Mouse (Mus musculus): ENCODE measurements around the gene Spata32.
"Not testable (repeated sequence)": the region's sequence is repeated elsewhere in the genome, so short reads cannot be mapped to it uniquely, and the experiment has no call there.

Gene Spata32

DNA sequence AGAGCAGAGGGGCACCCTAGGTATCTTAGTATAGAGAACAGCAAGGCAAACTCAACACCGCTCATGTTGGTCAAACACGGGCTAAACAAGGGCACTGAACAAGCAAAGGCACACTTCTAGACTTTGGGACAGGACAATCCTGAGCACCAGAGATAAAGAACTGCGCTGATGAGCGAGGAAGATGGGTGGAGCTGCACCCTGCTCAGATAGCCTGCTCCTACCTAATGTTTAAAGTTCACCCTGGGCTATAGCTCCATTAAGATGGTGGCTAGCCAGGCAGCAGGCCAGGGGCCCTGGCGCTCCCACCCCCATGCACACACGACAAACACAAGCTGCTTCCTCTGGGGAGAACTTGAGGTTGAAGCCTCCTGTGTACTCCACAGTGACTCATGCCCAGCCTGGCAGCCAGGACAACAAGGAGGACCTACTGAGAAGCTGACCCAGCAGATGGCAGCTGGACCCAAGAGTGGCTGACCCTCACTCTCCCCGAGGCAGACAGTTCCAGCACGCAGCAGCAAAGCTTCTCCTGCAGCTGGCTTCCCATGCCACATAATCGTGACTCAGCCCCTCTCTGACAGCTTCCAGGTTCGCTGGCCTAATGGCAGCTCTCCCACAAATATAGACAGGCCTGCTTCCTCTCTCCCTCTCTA is 28.0 kb upstream of the Spata32 start:
- no peak for DNase-seq

DNA sequence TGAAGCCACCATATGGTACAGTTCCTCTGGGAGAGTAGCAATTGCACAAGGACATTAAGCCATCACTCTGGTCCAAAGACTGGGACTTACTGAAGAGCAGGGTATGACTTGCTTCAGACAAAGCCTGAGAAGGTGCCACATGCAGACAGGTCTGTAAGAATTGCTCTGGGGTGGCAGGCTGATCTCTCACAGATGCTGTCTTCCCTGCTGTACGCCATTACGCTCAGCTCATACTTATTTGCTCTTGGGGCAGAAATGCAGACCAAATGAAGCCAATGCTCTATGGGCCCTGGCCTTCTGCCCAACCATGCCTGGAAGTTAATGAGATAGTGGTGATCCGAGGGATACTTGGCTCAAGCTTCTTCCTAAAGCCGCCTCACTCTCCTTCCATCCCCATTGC is 26.6 kb upstream of the Spata32 start:
- DNase-seq: no peak

DNA sequence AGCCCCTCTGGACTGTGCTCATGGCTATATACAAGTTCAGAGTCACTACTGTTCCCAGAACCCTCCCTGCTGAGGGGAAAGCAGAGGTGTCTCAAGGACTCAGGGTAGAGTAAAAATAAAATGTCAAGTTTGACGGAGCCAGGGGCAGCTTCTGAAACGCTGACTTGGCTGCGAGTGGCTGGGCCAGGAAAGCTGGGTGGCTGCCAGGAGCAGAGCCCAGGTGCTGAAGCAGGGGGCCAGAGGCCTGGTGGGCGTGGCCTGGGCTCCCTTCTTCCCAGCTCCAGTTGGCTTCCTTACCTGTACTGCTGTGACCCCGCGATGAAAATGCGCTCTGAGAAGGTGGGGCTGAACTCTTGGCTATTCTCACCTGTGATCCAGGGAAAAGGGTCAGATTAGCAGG is 22.5 kb upstream of the Spata32 start:
- DNase-seq: peak; percentile 63

DNA sequence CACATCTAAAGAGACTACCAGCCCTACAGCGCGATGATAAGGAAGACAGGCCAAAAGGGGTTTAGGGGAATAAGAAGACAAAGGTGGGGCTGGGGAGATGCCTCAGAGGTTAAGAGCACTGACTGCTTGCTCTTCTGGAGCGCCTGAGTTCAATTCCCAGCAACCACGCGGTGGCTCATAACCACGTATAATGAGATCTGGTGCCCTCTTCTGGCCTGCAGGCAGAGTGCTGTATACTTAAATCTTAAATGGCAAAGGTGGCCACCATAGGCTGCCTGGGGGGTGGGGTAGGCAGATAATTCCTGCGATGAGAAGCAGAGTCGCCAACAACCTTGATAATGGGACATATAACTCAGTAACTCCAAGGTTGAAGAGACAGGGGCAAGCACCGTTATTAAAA is 19.5 kb upstream of the Spata32 start:
- DNase-seq: no peak

DNA sequence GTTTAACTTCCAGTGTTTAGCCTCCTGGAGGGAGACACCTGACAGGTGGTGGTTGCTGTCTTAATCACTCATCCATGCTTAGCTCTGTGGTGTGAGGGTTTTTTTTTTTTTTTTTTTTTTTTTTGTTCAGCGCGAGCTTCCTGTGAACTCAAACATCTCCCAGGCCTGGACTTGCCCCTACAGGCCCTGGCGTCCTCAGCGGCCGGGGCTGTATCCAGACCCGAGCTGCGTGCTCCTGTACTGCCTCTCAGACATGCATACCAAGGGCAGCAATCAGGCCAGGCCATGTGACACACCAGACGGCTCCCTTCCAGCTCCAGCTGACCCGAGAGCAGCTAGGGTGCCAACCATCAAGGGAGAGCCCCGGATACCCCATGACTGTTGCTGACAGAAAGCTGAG is 18.7 kb upstream of the Spata32 start:
- no peak for DNase-seq

DNA sequence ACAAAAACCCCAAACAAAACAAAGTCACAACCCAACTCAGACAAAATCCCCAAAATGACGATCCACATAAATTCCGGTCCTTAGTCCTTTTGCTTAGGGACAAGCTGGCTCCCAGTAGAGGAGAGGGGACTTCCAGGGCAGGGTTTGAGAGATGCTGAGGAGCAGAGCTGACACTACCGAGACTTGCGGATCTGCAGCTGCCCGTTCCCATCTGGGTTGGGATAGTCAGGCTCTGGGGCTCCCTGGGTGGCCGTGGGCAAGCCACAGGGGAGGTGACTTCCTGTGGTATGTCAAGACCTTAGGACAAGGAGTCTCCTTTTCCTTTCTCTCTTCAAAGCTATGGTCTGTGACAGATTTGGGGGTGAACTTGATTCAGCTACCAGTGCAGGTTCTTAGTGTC is 18.2 kb upstream of the Spata32 start:
- DNase-seq: no peak

DNA sequence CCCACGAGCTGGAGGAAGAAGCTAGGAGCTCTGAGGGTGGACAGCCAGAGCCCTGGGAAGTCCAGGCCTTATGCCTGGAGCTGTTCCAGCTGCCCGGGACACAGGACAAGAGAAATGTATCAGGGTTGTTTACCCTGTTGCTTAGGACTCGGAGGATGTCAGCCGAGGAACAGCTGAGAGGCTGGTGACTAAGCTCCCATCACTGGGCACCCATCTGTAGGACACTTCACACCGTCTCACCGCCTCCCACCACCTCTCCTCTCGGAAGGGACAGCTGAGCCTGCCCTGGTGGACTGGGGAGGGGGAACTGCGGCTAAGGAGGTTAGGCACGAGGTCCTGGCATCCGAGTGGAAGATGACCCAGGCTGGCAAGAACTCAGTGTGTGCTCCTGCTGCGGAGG is 17.5 kb upstream of the Spata32 start:
- no peak for DNase-seq

DNA sequence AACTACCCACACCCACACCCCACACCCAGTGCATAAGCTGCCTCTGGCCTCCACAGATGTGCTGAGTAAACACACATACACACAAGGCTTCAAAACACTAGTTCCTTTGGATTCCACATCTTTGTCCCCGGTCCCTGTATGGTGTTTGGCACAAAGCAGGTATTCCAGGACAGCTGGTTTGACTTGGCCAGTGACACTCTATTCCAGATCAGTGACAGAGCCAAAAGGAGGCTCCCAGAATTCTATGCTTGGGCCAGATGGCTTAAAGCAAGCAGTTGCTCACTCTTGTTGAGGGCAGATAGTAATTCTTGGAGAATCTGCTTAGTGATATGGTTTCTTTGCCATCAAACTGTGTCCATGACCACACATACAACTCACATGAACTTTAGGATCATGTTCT is 16.2 kb upstream of the Spata32 start:
- no peak for DNase-seq

DNA sequence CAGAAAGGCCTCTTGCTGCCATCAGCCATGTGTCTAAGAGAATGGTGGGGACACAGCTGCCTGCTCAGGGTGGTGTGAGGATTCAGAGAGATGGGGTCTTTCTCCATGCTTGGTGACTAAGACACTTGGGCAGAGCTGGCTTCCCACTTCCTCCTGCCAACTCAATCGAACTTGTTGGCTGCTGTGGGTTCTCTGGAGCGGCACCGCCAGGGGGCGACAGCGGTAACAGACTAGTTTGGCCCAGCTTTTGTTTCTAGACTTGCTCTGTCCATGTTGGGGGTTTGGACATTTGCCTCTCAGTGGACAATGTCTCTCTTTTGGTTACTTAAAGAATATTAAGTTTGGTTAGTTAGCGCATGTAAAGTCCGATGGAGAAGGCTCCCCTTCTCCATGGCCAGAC is 14.7 kb upstream of the Spata32 start:
- DNase-seq: peak; percentile 90

DNA sequence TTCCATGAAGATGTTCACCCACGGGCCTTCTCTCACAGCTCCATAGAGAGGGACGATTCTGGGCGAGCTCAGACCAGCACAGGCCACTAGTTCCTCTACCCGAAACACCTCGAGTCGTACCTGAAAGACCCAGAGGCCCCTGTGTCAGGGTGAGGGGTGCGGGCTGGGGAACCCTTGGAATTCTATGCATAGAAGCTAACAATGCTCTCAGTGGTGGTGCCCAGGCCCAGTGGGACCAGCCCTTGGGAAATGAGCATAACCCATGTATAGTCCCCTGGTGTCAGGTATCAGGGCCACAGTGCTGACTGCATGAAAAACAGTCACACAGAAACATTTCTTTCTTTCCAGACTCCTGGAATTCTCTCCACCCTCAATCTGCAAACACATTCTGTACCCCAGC is 13.1 kb upstream of the Spata32 start:
- no peak for DNase-seq

DNA sequence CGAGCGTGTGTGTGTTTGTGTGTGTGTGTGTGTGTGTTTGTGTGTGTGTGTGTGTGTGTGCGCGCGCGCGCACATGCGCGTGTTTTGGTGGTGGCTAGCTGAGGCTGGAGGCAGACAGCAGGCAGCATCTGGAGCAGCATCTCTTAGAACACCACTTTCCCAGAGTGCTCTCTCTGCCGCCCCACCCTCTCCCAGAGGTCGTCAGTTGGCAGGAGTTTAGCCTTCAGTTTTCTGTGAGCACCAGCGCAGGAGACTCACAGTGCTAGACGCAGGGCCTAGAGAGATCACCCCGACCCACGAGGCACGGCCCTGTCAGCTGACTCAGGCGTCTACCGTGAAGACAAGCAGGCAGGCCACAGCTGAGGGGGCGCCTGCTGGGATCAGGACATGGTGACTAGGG is 12.4 kb upstream of the Spata32 start:
- no peak for DNase-seq

DNA sequence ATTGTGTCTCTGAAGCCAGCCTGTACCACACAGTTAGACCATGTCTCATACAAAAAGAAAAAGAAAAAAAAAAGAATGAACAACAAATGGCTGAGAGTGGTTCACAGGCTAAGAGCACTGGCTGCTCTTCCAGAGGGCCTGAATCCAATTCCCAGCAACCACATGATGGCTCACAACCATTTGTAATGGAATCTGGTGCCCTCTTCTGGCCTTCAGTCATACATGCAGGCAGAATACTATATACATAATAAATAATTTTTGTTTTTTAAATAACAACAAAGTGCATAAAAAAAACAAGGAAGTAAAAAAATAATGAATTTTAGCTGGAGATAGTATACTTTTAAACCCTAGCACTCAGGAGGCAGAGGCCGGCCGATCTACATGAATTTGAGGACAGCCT is 11.4 kb upstream of the Spata32 start:
- DNase-seq: no peak

DNA sequence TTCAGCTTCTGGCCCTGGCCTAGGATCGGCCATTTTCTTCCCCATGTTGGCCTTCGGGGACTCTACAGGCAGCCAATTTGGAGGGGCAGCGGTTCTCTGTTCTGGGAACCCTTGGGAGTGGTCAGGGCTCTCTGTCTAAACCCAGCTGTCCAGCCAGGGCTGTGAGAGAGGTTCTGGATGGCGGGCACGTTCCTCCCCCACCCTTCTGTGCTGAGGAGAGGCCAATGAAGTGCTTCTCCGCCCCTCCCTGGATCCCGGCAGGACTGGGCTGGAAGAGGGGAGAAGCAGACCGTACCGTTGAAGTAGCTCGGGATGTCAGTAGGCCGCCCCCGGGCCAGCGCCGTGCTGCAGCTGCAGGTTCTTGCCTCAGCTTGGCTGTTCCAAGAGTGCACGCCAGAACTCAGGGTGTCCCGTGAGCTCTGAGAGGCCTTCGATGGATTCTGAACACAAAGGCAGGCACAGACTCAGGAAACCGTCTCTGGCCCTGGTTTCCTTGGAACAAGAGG is 5.8 kb upstream of the Spata32 start:
- DNase-seq: peak; percentile 42

DNA sequence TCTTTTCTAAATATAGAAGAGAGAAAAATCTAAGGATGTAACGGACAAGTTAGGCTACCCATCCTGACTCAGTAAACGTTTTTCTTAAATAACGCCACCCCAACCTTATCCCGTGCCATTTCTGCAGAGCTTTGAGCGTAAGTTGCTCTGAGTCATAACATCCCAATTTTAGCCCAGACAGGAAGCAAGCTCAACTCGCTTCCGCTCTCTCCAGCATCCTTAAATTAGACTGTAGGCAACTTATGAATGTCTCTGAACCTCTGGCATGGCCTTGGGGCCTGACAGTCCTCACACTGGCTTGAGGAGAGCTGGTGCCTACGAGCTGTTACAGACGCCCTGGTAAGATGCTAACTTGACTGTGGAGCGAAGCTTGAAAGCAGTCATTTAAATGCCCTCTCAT is 5.2 kb upstream of the Spata32 start:
- peak; percentile 57 for DNase-seq

DNA sequence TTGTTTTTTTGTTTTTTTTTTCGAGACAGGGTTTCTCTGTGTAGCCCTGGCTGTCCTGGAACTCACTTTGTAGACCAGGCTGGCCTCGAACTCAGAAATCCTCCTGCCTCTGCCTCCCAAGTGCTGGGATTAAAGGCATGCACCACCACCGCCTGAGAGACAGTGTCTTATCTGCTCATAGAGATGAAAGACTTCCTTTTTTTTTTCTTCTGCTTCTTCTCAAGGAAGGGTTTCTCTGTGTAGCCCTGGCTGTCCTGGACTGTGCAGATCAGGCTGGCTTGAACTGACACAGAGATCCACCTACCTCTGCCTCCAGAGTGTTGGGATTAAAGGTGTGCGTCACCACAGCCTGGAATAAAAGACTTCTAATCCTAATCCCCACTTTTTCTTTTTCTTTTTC is 4.5 kb upstream of the Spata32 start:
- DNase-seq: not testable (repeated sequence)

DNA sequence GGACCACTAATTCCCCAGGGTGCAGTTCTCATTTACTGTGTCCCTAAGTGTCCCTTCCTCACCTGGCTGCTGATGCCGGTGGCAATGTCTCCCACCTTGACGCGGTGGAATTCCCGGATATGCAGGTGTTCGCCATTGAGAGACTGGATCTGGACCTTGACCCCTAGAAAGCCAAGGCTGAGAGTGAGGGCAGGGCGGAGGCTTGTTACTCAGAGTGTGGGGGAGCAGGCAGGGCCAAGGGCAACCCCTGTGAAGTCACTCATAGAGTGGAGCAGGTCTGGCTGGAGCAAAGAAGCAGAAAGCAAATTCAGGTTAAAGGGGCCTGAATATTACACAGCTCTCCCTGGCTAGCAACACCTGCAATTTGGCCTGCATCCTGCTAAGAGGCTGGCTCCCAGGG is 3.2 kb upstream of the Spata32 start:
- peak; percentile 58 for DNase-seq

DNA sequence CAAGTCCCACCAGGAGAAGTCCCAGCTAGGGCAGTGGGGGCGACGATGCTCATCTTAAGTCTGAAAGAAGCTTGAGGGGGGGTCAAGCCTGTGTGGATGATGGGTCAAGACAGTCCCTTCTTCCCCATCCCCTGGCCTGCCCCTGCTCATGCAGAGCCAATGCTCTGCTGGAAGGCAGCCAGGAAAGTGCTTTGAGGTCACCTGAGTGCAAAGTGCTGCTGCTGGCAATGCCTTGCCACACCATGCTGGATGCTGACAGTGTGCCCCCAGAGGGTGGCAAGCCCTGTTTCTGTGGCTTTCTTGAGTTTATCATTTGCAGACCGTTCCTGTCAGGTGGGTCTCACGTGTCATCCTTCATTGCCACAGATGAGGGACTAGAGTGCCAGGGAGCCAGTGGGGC is 1.8 kb upstream of the Spata32 start:
- peak; percentile 65 for DNase-seq

DNA sequence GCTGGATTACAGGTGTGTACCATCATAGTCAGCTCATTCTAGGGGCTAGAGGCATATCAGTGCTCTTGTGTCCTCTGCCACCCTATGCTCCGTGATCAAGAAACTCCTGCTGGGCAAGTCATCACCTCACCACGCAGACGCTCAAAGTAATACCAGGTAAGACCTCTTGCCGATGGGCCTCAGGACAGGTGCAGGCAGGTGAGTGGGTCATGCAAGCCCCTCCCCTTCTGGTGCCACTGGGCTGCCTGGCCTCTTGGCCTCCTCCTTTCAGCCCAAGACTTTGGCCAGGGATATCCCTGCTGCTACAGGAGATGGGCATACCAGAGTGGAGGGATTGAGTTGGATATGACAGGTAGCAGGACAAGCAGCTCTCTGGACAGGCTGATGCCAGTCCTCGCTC is 1.0 kb upstream of the Spata32 start:
- no peak for DNase-seq

DNA sequence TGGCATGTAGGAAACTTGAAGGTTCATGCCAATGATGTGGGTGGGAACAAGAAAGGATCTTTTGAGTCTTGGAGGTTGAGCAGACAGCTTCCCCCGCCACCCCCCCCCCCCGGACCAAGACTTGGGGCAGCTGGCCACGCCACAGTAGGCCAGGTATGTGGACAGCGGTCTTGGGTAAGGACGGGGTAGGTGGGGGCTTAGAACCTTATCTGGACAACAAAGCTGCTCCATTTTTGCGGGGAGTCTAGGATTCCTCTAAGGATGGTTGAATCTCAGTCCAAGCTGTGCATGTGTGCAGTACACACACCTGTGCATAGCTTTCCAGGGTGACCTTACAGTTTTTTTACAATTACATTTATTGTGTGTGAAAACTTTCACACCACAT is 277 bp upstream of the Spata32 start:
- DNase-seq: no peak

DNA sequence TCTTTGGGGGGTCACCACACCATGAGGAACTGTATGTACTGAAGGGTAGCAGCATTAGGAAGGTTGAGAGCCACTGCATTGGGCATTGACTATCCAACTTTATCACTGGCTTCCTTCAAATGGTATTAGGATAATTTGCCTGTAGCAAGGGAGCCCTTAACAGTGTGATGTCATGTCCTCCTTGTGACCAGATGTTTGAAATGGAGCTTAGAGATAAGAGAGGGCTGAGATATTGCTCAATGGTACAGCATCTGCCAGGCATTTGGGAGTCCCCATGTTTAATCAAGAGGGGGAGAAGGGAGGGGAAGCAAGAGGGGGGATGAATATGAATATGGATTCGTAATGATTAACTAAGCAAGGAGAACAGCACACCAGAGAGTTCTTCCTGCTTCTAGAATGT is 2.9 kb downstream of the Spata32 start:
- DNase-seq: no peak

DNA sequence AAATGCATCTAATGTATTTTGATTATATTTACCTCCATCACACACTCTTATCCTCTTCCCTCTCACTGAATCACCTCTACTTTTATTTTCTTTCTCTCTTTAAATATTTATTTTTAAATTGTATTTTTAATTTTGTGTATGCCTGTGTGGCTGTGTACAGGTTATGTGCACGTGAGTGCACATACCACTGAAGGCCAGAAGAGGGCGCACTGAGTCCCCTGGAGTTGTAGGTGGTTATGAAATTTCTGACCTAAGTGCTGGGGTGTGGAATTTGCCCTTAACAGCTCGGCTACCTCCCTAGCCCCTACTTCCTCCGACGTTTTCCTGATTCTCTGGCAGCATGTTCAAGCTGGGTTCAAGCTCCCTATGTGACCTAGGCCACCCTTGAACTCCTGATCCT is 4.5 kb downstream of the Spata32 start:
- DNase-seq: no peak

DNA sequence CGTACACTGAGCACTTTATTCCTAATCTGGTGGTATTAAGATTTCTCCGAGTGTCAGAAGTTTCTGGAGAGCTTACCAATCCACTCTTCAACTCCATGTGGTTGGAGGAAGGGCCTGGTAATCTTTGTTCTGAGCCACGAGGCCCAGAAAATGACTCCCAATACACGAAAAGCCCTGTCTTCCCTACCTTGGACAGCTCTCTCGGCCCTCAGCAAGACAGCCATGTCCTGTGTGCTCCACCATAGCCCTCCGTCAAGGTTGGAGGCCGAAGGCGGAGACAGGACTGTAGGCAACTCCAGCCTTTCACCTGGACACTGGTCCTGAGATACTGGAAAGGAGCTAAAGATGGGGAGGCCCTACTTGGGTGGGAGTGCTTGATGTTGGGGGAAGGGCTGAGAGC is 7.9 kb downstream of the Spata32 start:
- no peak for DNase-seq

DNA sequence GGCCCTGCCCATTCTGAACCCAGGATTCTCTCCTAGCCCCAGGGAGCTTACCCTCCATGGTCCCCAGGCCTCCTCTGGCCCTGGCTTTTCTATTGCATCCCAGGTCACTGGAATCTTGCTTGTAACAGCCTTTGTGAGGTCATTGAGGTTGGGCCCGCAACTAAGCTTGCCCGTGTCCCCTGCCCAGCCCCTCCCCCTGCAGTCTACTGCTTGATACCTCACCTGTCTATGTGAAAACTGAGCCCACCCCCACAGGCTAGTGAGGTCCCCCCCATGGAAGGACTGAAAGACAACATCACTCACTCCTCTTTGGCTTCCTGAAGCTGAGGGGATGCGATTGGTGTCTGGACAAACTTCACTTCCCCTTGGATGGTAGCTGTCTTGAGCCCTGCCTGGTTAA is 9.8 kb downstream of the Spata32 start, which contains the start of gene 1700023F06Rik:
Gene 1700023F06Rik (minus strand): TSS at position 101 of the 400 bp plus-strand sequence.
- no peak for DNase-seq

DNA sequence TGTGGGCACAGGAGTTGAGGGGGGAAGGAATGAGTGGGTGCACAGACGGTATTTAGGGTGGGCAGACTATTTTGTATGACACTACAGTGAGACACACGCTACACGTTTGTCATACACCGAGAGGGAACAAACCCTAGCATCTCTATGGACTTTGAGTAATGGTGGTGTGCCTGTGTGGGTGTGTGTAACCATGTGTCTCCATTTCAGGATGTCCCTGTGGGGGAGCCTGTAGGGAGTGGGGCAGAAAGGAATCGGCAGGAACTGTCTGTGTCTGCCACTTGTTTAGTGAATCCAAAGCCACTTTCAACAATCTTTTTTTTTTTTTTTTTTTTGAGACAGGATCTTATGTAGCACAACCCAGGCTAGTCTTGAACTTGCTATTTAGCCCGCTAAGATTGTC is 12.0 kb downstream of the Spata32 start:
- no peak for DNase-seq

DNA sequence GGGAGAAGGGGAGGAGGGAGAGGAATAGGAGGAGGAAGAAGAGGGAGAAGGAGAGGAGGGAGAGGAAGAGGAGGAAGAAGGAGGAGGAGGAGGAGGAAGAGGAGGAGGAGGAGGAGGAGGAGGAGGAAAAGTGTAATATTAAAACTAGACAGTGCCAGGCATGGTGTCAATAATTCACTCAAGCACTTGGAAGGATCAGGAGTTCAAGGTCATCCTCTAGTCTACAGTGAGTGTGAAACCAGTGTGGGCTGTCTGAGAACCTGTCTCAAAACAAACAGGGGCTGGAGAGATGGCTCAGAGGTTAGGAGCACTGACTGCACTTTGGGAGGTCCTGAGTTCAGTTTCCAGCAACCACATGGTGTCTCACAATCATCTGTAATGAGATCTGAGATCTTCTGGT is 15.9 kb downstream of the Spata32 start:
- DNase-seq: peak; percentile 54

DNA sequence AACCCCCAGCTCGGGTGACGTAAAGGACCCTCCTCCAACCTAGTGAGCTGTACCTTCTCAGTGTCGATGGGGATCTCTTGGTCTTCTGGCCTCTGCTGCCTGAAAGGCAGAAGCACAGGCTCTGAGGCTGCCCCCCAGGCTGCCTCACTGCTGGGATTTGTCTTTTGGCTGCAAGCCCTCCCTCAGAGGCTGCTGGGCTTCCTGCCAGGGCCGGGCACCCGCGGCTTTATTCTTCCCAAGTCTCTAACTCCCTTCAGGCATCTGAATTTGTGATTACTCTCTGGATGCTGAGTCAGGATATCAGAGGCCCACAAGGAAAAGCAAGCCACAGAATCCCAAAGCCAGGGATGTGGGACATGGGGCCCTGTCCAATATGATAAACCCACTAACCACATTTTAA is 16.6 kb downstream of the Spata32 start:
- peak; percentile 62 for DNase-seq
